Mouse (Mus musculus) natural killer cell, adult 2 months (primary cell): ENCODE data around the gene Myo18b.

Experiments
- DNase-seq, 2 experiments: peaks; one replicate each; pipeline ENCODE4 v3.0.0; 2022; ENCODE audit warnings: low spot score in 2 of 2

Myo18b gene

GRCm38 (mm10) chr5:112822426-112822825 is 73.7 kb downstream of the Myo18b start:
- no peak for DNase-seq

GRCm38 (mm10) chr5:112815051-112815450 is 81.1 kb downstream of the Myo18b start:
- no peak for DNase-seq

DNA sequence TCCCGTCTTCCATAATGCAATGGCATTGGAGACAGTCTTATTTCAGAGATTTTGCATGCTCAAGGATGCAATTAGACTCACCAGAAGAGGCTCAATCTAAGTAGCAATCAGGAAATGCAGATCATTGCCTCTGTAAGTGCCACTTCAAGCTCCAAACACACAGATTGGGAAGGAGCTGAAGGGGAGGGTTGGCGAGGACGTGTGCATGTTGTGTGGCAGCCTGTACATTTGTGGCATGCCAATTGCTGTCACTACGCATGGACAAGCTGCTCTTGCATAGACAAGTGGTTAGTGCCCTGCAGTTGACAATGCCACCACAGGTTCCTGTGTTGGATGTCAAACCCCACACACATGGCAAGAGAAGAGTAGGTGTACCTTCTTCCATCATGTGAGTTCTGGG is 88.5 kb downstream of the Myo18b start:
- DNase-seq = no peak

GRCm38 (mm10) chr5:112796086-112796485 is 100.1 kb downstream of the Myo18b start:
- DNase-seq = no peak

- no peak for DNase-seq
Observed at GRCm38 (mm10) chr5:112791792-112792780, 104.1 kb downstream of the Myo18b start.

DNA sequence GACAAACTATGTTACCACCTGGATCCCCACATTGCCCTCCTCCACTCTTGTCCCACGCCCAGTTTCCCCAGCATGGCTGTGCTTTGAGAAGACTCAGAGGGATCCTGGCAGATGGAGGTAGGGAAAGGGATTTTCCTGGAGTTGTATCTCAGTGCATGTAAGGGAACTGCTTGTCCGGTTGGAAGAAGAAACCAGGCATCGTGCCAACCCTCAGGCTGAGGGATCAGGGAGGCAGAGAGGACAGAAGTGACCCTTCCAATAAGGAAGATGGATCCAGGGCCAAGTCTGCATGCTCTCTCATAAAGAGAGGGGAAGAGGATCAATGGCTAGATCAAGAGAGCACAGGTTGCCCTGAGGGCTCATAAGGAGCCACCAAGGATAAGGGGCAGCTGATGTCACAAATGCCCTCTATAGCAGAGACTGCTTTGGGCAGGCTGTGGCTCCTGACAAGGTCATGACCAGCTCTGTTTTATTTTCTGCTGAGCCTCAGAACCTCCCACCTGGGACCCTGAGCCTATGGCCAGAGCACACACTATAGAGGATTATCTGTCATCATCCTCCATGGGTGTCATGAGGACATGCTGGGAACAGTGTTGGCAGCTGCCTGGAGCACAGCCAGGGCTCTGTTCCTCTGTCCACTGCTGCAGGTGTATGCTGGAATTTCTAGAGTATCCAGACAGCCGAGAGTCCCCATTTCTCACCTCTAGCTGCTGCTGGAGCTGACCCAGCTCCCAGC is 105.6 kb downstream of the Myo18b start:
- no peak for DNase-seq

DNA sequence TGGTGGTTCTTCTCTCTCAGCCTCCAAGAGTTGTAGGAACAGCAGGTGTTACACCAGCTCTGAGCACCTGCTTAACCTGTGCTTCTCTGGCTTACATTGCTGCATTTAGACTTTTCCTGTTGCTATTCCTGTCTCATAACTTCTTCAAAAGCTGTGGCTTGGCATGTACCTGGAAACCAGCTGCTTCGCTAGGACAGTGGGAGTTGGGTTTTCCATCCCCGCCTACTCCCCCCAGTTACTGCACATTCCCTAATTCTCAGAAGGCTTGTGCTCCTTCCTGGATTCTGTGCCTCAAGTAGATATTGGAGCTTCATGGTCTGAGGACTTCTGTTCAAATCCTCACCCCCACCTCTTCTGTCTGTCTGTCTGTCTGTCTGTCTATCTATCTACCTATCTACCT is 107.7 kb downstream of the Myo18b start:
- DNase-seq = no peak

- no peak for DNase-seq
Observed at GRCm38 (mm10) chr5:112786788-112787187, 109.4 kb downstream of the Myo18b start.

GRCm38 (mm10) chr5:112786031-112786430 is 110.1 kb downstream of the Myo18b start:
- no peak for DNase-seq

DNA sequence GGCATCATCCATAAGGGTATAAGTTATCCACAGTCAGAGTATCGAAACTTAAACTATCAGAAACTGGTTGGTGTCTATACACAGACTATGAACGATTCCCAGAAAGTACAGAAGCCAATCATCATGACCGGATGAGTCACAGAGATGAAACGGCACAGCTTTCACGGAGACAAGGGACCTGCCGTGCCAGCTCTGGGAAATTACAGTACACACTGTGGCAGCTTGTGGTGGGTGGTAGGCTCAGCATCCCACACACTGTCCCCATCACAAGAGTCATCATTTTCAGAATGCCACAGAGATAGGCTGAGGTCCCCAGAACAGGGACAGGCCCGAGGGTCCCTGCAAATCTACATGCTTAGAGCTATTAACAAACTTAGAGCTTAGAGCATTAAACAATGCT is 114.4 kb downstream of the Myo18b start:
- no peak for DNase-seq

GRCm38 (mm10) chr5:112781231-112781630 is 114.9 kb downstream of the Myo18b start:
- no peak for DNase-seq

DNA sequence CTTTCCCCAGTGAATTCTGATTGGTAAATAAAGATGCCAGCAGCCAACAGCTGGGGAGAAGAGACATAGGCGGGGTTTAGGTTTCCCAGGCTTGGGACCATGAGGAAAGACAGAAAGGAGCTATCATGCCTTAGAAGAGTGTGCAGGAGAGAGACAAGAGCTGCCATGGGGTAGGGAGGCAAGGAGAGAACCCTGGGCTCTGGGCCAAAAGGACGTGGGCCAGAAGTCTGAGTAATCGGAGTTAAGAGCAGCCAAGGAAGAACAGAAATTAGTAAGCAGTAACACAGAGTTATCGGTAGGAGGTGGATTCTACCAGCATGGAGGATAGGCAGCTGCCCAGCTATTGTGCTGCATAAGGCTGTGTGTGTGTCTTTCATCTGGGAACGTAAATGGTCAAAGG is 115.8 kb downstream of the Myo18b start:
- no peak for DNase-seq

DNA sequence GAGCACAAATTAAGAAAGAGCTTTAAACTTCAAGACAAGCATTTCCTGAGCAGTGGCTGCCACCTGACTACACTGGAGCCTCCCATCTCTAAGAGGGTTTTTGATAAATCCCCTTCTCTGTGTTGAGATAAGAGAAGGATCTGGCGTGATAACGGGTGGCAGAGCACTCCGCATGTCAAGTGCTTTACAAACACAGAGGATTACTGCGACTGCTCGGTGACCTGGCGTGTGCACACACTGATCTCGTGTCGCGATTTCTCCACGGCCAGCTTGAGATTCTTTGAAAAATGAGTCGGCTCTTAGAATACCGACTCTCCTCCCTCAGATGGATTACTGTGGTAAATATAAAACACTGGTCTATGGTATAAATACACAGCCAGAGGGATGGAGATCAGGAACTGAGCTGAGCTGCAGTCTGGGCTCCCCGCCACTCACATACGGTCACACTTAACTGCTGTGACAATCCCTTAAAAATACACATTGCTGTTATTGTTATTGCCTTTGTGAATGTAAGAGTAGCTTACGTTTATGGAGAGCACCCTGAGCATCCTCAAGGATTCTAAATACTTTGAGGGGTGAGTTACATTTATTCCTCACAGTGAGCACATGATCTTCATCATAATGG is 119.3 kb downstream of the Myo18b start:
- no peak for DNase-seq

- DNase-seq = no peak
Observed at GRCm38 (mm10) chr5:112773429-112773828, 122.7 kb downstream of the Myo18b start.

DNA sequence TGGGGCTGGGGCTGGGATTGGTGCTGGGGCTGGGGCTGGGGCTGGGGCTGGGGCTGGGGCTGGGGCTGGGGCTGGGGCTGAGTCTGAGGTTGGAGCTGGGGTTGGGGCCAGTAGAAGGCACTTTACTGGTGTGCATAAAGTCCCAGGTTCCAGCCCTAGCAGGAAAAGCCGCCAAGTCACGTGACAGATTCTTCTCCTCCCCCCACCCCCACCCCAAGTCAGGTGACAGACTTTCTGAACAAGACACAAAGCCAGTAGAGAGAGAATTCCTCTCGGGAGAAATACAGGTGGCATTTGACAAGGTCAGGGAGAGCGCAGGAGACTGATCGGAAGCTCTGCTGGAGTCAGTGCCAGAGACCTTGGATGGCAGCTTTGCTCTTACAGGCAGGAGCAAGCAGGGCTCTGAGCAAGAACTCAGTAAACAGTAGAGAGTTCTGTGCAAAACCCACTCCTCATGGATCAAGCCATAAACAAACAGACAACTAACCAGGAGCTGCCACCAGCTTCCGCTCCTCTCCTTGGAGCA is 124.7 kb downstream of the Myo18b start:
- DNase-seq = no peak

DNA sequence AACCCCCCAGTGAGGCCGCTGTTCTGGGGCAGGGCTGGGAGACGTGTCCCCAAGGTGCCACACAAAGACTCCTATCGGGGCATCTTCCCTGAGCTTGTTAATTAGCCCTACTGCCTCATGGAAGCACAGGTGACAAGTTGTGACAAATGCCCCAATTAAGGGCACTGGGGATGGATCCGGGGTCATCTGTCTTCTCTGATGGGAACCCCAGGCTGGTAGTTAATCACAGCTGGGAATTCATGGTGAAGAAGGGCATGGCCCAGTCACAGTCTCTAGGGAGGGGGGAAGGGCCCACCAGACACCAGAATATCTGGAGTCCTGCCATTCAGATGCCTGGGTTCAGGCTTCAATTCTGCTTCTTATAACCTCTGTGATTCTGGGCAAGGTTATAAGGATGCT is 126.4 kb downstream of the Myo18b start:
- no peak for DNase-seq

DNA sequence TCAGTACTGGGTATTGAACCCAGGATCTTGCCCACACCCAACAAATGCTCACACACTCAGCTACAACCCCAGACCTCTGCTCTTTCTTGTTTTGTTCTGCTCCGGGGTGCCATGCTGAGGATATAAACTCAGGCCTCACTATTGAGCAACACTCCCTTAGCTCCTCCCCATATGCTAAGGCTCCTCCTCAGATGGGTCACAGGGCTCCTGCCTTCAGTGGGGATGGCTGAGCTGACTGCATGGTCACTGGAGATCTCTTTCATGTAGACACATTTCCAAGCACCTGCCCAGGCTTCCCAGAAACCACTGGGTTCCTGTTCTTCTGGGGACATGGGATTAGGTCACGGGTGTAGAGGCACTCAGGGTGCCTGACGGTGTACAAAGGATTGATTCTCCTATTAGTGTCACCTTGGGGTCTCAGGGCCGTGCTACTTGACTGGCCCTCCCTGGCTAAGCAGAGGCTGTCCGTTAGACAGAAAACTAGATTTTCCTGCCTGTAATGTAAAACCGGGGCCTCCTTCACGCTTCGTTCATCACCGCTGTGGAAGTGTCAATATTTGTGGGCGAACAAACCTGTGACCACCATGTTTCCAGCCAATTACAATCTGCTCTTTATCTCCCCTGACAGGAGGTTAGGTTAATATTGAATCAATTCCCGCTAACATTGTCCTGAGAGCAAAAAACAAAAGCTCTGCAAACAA is 127.0 kb downstream of the Myo18b start:
- no peak for DNase-seq

DNA sequence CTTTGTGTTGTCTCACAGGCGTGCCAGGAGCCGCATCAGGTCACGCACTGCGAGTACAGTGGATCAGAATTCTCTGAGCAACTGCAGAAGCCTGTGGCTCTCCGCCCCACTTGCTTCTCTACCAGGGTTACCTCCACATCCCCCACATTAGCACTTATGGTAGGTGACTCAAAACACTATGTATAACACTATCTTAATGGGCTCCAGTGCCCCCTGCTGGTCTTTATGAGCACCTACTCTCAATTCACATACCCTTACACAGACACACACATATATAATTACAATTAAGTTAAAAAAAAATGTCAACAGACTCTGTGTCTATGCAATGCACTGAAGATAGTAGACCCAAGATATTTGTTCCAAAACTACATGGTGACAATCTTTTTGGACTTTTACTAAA is 127.6 kb downstream of the Myo18b start:
- DNase-seq = no peak

DNA sequence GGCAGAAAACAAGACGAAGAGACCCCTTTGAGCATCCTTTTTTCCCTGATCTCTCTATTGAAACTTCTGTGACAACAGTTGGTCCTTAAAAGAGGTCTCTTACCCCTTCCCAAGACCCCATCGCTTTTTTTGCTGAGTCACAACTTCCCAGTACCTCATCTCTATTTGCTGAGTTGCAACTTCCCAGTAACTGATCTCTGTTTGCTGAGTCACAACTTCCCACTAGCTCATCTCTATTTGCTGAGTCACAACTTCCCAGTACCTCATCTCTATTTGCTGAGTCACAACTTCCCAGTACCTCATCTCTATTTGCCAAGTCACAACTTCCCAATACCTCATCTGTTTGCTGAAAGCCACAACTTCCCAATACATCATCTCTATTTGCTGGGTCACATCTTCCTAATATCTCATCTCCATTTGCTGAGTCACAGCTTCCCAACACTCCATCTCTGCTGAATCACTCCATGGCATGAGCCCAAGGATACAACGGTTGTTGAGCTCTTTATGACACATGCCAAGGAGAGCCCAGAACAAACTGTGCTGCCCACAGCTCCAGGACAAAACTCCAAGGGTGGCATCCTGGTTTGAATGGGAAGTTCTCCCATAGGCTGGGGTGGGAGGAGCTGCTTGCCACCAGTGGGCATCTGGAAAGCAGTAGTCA is 134.6 kb downstream of the Myo18b start:
- no peak for DNase-seq

DNA sequence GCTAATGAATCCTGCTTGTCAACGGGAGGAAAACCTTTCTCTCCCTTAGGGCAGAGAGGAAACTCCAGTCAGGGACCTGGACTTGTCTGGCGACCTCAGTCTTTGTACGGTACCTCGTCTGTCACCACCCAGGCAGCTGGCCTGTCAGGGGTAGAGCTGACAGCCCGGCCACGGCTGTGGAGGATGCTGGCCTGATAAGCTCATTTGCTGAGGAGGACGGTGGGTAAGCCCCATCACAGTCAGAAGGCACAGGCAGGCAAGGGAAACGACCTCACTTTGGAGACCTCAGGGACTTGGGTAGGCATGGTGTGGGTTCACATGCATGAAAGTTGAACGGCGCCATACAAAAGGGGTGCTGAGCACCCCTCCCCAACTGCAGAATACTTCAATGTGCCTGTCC is 140.6 kb downstream of the Myo18b start:
- DNase-seq = no peak

- DNase-seq = no peak
Observed at GRCm38 (mm10) chr5:112749634-112750033, 146.5 kb downstream of the Myo18b start.
